Mouse (Mus musculus) brain, embryonic 18.5 days (tissue): ENCODE measurements around the gene Spa17.

Source experiments
- DNase-seq: peaks from one replicate; pipeline ENCODE4 v3.0.0-alpha.2; 2012; ENCODE audit warnings: low read depth, low spot score

Spa17 gene

DNA sequence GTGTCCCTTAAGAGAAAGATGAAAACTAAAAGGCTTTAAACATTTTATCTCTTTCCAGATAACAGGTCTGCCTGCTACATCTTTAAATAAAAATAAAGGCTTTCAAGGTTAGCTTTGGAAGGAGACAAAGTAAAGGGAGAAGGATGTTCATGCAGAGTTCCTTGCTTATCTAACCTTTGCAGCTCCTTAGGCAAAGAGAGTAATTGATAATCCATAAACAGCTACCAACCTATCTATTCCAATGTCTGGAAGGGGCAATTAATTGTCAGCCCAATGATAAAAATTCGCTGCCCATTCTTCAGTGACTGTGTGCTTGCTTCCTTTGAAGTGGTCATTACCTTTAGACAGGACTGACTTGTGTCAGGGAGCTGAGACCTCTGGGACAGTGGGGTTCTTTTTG is 49.7 kb downstream of the Spa17 start:
- DNase-seq, result no peak

GRCm38 (mm10) chr9:37560617-37561016 is 52.9 kb downstream of the Spa17 start:
- DNase-seq, result no peak

GRCm38 (mm10) chr9:37556366-37556765 is 57.2 kb downstream of the Spa17 start:
- no peak for DNase-seq

GRCm38 (mm10) chr9:37554838-37555748 is 58.4 kb downstream of the Spa17 start, which contains the start of gene Siae:
Gene Siae, plus strand, starts transcription at chr9:37555698.
- no peak for DNase-seq

DNA sequence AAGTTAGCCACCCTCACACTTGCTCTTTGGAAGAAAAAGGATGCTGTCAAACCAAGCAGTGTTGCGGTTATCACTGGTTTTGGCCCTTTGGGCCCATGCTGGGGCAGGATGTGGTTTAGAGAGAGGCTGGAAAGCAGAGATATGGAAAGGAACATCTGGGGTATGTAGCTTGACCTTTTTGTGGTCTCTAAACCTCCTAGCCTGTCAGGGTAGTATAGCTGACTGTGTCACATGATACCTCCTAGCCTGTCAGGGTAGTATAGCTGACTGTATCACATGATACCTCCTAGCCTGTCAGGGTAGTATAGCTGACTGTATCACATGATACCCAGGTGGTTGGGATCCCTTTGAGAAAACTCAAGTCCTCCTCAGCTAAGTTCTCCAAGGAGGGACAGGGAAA is 59.2 kb downstream of the Spa17 start:
- DNase-seq, result no peak
